Mouse (Mus musculus) CD4-positive, CD25-positive, alpha-beta regulatory T cell, adult 4 months (primary cell): ENCODE data around the gene Irak4. TPM values are rescaled to one million over a fixed set of nuclear protein-coding genes. Genes with fewer than 3 reads are reported as not detected.

Source experiments
- ATAC-seq: one replicate; pipeline ENCODE4 v1.8.0; 2017
- polyA plus RNA-seq, 2 experiments: library from polyadenylated mRNA; unstranded; fragments of 100-300 nt; shearing (Covaris generic); gene quantifications; one replicate each; pipeline ENCODE4 v1.2.1; 2017

The Irak4 gene
- 10 to 100 TPM; 31.1 to 40.4 TPM for polyA plus RNA-seq

GRCm38 (mm10) chr15:94543409-94544051 lies at the start of gene Irak4, which contains the start of gene Pus7l:
Gene Irak4 (plus strand): TSS chr15:94543643.
Gene Pus7l (minus strand): TSS chr15:94543547.
- ATAC-seq, result peak; percentile 96

GRCm38 (mm10) chr15:94494445-94494844 lies 49.0 kb upstream of the Irak4 start:
- no peak for ATAC-seq

- no peak for ATAC-seq
Observed at GRCm38 (mm10) chr15:94495936-94496335, 47.5 kb upstream of the Irak4 start.

- no peak for ATAC-seq
Observed at GRCm38 (mm10) chr15:94499260-94499659, 44.2 kb upstream of the Irak4 start.

DNA sequence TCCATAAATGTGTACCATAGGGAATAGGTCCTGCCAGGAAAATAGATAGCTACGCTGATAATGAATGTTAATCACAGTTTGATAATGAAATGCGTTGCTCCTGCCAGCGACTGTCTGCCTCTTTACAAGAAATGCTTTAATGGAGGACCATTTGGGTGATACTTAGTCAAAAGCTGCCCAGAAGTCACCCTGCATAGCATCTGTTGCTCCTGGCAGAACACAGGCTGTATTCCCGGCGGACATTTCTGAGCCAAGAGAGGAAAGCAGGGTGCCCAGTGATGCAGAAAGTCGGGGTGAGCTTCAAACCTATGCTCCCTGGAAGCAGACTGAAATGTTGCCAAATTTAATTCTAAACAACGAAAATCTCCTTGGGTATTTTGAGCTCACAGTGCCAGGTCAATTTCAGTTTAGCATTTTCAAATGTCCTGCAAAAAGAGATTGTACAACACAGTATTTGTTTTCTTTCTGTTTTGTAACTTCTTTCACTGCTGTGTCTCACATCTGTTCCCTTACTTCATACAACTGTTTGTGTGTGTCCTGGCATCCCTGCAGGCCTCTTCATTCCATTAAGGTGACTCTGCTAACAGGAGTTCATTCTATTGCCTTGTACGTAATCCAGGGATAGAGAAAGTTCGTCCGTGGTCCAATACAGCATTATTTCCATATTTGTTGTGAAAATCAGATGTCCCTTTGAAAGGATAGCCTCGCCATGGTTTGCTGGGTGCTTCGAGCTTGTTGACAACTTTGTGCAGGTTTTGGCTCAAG lies 39.8 kb upstream of the Irak4 start:
- no peak for ATAC-seq

GRCm38 (mm10) chr15:94517913-94518491 lies 25.4 kb upstream of the Irak4 start:
- ATAC-seq, result no peak

GRCm38 (mm10) chr15:94520205-94520900 lies 23.1 kb upstream of the Irak4 start:
- peak; percentile 92 for ATAC-seq

GRCm38 (mm10) chr15:94520959-94521358 lies 22.5 kb upstream of the Irak4 start:
- ATAC-seq, result no peak

DNA sequence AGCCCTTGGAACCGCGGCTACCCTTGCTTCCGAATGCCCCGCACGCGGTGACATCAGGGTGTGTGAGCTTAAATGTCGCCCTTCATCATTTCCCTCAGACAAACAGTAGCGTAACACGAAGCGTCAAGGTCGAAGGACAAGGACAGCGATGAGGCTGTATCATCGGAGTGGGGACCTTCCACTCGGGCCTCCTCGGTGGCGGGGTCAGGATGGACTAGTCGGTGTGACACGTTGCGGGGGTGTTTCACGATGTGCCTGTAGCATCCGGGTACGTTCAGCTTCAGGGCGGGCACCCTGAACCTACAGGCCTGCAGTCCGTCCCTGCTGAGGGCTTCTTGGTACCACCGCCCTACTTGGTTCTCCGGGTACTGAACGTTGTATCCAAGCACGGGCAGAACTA lies 20.2 kb upstream of the Irak4 start:
- ATAC-seq, result no peak

GRCm38 (mm10) chr15:94524956-94525355 lies 18.5 kb upstream of the Irak4 start:
- ATAC-seq, result no peak

DNA sequence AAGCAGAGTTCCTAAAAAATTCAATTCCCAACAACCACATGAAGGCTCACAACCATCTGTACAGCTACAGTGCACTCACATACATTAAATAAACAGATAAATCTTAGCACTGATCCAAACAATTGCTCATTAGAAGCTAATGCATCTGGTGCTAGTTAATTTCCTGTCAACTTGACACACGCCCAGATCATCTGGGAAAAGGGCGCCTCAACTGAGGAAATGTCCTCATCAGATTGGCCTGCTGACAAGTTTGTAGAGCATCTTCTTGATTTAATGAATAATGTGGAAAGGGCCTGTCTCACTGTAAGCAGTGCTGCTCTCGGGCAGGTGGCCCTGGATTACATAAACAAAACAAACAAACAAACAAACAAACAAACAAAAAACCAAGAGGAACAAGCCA lies 12.9 kb upstream of the Irak4 start:
- no peak for ATAC-seq

- no peak for ATAC-seq
Observed at GRCm38 (mm10) chr15:94532306-94532705, 11.1 kb upstream of the Irak4 start.

GRCm38 (mm10) chr15:94532956-94533355 lies 10.5 kb upstream of the Irak4 start:
- no peak for ATAC-seq

DNA sequence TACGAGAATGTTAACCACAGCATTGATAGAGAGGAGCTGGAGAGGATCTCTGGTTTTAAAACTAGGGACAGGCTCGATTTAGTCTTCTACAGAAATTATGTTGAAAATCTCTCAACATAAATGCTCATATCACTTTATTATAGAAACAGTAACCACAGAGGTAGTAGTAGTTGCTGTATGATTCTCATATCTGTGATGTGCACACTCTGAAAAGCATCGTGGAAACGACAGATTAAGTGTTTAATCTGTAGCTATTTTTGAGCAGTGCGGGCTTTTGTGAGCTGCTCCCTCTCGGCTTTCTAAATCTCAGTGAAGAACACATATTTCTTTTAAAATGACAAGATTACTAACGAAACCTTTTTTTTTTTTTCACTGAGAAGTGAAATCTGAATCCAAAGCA lies 7.9 kb upstream of the Irak4 start:
- ATAC-seq, result no peak

GRCm38 (mm10) chr15:94539296-94539695 lies 4.1 kb upstream of the Irak4 start:
- ATAC-seq, result no peak

GRCm38 (mm10) chr15:94542567-94543408 lies 655 bp upstream of the Irak4 start:
- ATAC-seq, result peak; percentile 46

- no peak for ATAC-seq
Observed at GRCm38 (mm10) chr15:94544052-94544636, 701 bp downstream of the Irak4 start.

DNA sequence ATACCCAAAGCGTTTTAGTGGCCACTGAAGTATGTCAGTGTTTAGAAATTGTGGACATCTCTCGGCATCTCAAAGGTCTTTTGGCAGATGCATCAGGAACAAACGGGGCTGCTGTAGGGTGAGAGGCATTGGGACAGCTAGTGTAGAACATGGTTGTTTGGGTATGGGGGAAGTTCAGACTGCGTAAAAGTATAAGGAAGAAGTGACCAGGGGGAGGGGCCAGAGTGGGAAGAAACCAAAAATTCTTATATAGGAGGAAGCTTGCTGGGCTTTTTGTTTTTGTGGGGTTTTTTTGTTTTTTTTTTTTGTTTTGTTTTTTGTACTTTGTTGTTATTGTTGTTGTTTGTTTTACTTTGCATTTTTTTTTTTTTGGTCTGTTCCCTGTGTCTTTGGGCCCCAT lies 1.4 kb downstream of the Irak4 start:
- ATAC-seq, result no peak

DNA sequence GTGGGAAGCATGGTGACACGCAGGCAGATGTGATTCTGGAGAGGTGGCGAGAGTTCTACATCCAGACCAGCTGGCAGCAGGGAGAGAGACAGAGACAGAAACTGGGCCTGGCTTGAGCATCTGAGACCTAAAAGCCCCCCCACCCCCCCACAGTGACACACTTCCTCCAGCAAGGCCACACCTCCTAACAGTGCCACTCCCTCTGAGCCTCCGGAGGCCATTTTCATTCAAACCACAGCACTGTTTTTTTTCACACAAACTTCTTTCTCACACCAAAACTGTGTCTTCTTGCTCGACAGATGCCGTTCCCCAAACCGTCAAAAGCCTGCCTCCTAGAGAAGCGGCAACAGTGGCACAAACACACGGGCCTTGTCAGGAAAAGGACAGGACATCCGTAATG lies 10.1 kb downstream of the Irak4 start:
- no peak for ATAC-seq

DNA sequence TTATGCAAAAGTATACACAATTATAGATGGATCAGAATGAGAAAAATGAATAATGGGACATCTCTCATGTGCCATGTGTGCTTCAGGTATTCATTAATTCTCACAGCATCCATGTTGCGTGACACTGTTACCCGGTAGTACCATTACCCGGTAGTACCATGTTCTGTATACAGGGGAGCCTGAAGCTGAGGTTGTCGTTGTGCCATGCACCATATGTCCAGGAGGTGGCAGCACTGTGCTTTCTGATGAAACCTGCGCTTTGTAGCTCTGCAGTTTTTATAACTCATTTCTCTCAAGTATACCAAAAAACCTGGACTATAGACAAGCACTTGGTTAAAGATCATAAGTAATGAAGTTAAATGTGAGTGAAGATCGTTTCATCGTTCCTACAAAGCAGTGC lies 14.0 kb downstream of the Irak4 start:
- ATAC-seq, result peak; percentile 98

GRCm38 (mm10) chr15:94558895-94559656 lies 15.6 kb downstream of the Irak4 start:
- ATAC-seq, result peak; percentile 37
